Mouse (Mus musculus) liver, postnatal 0 days (tissue): ENCODE data around the gene Foxb2. TPM values are rescaled to one million over a fixed set of nuclear protein-coding genes. Genes with fewer than 3 reads are reported as not detected.

ENCODE experiments used
- ATAC-seq: fragments of 200-750 bp; cut with Nextera tagmentation; 2 replicates; pipeline ENCODE4 v1.8.0; 2017; ENCODE audit warnings: mild to moderate bottlenecking, moderate library complexity
- DNase-seq: peaks from one replicate; pipeline ENCODE4 v3.0.0-alpha.2; 2016
- H3K27ac ChIP-seq: fragments of 300-500 bp; sonication (generic); 2 replicates; pipeline ENCODE4 v1.5.1; 2014; ENCODE audit warnings: antibody characterized with exemption, moderate library complexity, mild to moderate bottlenecking, low read depth
- H3K27me3 ChIP-seq: fragments of 300-500 bp; sonication (generic); 2 replicates; pipeline ENCODE4 v1.6.1; 2014; ENCODE audit warnings: low read length, control low read depth, mixed read lengths; ENCODE audit not compliant: insufficient read depth
- H3K36me3 ChIP-seq: fragments of 300-500 bp; sonication (generic); replicated peaks from 2 replicates; pipeline ENCODE4 v1.6.1; 2014; ENCODE audit warnings: mild to moderate bottlenecking, control low read depth, low read length, moderate library complexity, mixed read lengths; ENCODE audit not compliant: insufficient read depth
- H3K4me1 ChIP-seq: fragments of 300-500 bp; sonication (generic); 2 replicates; pipeline ENCODE4 v1.6.1; 2014; ENCODE audit warnings: antibody characterized with exemption, mild to moderate bottlenecking, control low read depth; ENCODE audit not compliant: insufficient read depth
- H3K4me2 ChIP-seq: fragments of 300-500 bp; sonication (generic); 2 replicates; pipeline ENCODE4 v1.6.1; 2014; ENCODE audit warnings: low read depth, mild to moderate bottlenecking, low read length, moderate library complexity, mixed read lengths
- H3K4me3 ChIP-seq: fragments of 300-500 bp; sonication (generic); 2 replicates; pipeline ENCODE4 v1.5.1; 2014; ENCODE audit warnings: low read depth, low read length
- H3K9ac ChIP-seq: fragments of 300-500 bp; sonication (generic); replicated peaks from 2 replicates; pipeline ENCODE4 v1.6.1; 2014; ENCODE audit warnings: mild to moderate bottlenecking, moderate library complexity
- H3K9me3 ChIP-seq: fragments of 300-500 bp; sonication (generic); 2 replicates; pipeline ENCODE4 v1.6.1; 2016; ENCODE audit warnings: mild to moderate bottlenecking, control low read depth, low read length, mixed read lengths
- CTCF ChIP-seq: sonication (generic); IDR thresholded peaks from 2 replicates; pipeline ENCODE4 v1.5.1; 2016; ENCODE audit warnings: antibody characterized with exemption, low read depth
- EP300 ChIP-seq: IDR thresholded peaks from 2 replicates; pipeline ENCODE4 v1.6.1; 2016; ENCODE audit warnings: antibody characterized with exemption, low read depth, mild to moderate bottlenecking
- WGBS: fragments of 180-500 bp; shearing (Covaris S2); extraction: QIAGEN DNeasy Blood & Tissue Kit; methylation state at CpG from one replicate; pipeline ENCODE4 v1.1.7; 2014; ENCODE audit not compliant: insufficient replicate concordance; 5-methylcytosine and 5-hydroxymethylcytosine counted together
- polyA plus RNA-seq: library from polyadenylated mRNA; unstranded; fragments of >200 nt; fragmentation: Nextera tagmentation; extraction: Ambion mirVana; gene quantifications from 2 replicates; pipeline ENCODE4 v1.2.1, GENCODE M21; 2015

Gene Foxb2
- polyA plus RNA-seq, 1 experiment from 2014 or later, result not detected

- no peak overlapping the region for H3K4me2 ChIP-seq
- DNase-seq (no peak), ATAC-seq (no peak)
- H3K36me3 ChIP-seq, result no peaks in the 10 kb centered on the region
- 80% methylated on average over 8 of the region's 8 CpGs for WGBS
- H3K4me3 ChIP-seq, result no peak overlapping the region
- no peaks in the 10 kb centered on the region for H3K27me3 ChIP-seq
- H3K4me1 ChIP-seq, result no peaks in the 10 kb centered on the region
- no peaks in the 10 kb centered on the region for H3K9me3 ChIP-seq
- TF ChIP-seq EP300 (no peak), CTCF (no peak)
- H3K27ac ChIP-seq, result no peak overlapping the region
- no peak overlapping the region for H3K9ac ChIP-seq
Observed at GRCm38 (mm10) chr19:16841001-16841400, 32.6 kb downstream of the Foxb2 start.

GRCm38 (mm10) chr19:16827657-16828056 is 45.9 kb downstream of the Foxb2 start:
- 42% methylated on average over 5 of the region's 5 CpGs for WGBS
- Histone ChIP-seq H3K4me3 (no peak overlapping the region), H3K9ac (no peak overlapping the region), H3K4me2 (no peak overlapping the region), H3K27me3 (no peaks in the 10 kb centered on the region), H3K27ac (no peak overlapping the region), H3K36me3 (no peaks in the 10 kb centered on the region), H3K9me3 (no peaks in the 10 kb centered on the region), H3K4me1 (no peaks in the 10 kb centered on the region)
- TF ChIP-seq CTCF, result no peak
- TF ChIP-seq EP300, result no peak
- ATAC-seq (no peak), DNase-seq (no peak)

GRCm38 (mm10) chr19:16825228-16825627 is 48.4 kb downstream of the Foxb2 start:
- Histone ChIP-seq H3K27me3 (no peaks in the 10 kb centered on the region), H3K4me1 (no peaks in the 10 kb centered on the region), H3K9me3 (no peaks in the 10 kb centered on the region), H3K36me3 (no peaks in the 10 kb centered on the region), H3K27ac (no peak overlapping the region), H3K9ac (no peak overlapping the region), H3K4me3 (no peak overlapping the region), H3K4me2 (no peak overlapping the region)
- no peak for TF ChIP-seq EP300
- no peak for TF ChIP-seq CTCF
- DNase-seq (no peak), ATAC-seq (no peak)
- WGBS, result 77% methylated on average over 5 of the region's 5 CpGs

Other genes with a start within 250 kb of the Foxb2 start
- 5.4 and 6.2 TPM in 2 replicates for gene Vps13a, start 92.9 kb downstream of the Foxb2 start, polyA plus RNA-seq
- gene Prune2, start 82.3 kb upstream of the Foxb2 start, polyA plus RNA-seq, result 0.67 and 0.72 TPM in 2 replicates